Mouse (Mus musculus): ENCODE results near the gene Hectd1.

The Hectd1 gene

GRCm38 (mm10) chr12:51699623-51700393 lies 129.5 kb downstream of the Hectd1 start:
- DNase-seq = no peak

- DNase-seq = no peak
These were observed 133.2 kb downstream of the Hectd1 start for GRCm38 (mm10) chr12:51696157-51696556.

GRCm38 (mm10) chr12:51694966-51695365 lies 134.4 kb downstream of the Hectd1 start:
- DNase-seq = no peak

- DNase-seq = no peak
These were observed 135.2 kb downstream of the Hectd1 start for GRCm38 (mm10) chr12:51694096-51694495.

All from cerebellum, adult 9-10 months (tissue).